Mouse (Mus musculus): ENCODE measurements around the gene Msx1. TPM values are rescaled to one million over a fixed set of nuclear protein-coding genes. Genes with fewer than 3 reads are reported as not detected.

Msx1 gene
- polyA plus RNA-seq (2012; rRNA removed), result 81.2 and 120 TPM in 2 replicates
- polyA plus RNA-seq (2014; fragmentation: Nextera tagmentation; extraction: Ambion mirVana), result 122 and 166 TPM in 2 replicates

DNA sequence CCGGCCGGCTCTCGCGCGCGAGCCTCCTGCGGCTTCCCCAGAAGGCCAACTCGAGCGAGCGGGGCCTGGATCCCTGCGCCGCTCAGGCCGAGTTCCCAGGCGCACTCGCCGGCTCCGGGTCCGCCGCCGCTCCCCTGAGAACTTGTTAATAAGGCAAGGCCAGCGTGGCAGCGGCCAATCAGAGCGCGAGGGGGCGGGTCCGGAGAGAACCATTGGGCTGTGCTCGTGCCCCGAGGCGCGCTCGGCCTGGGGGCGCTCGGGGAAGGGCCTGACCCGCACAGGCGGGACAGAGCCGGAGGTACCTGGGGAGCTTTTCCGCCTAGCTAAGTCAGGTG, at the start of gene Msx1:
TSS of gene Msx1 (minus strand) at position 123 of the 335 bp plus-strand sequence.
- peak within 1 kb of the TSS; percentile 84 for H3K4me2 ChIP-seq (replicated peaks; ENCODE audit: low read depth, low read length, severe bottlenecking)
- H3K4me1 ChIP-seq (ENCODE audit: control insufficient read depth, insufficient read depth, low read length), result peaks cover 24% of the 10 kb centered on the region
- no peaks in the 10 kb centered on the region for H3K9me3 ChIP-seq (ENCODE audit: control insufficient read depth, low read length)
- peaks cover 66% of the 10 kb centered on the region for H3K27me3 ChIP-seq (ENCODE audit: control insufficient read depth, insufficient read depth, low read length)
- peak within 1 kb of the TSS; percentile 78 for H3K27ac ChIP-seq (replicated peaks; ENCODE audit: low read depth, low read length)
- 0 out of 2 replicates have a peak, but pooled peaks have one; percentile 91 for TF ChIP-seq POLR2A (IDR thresholded peaks at IDR 0.05; ENCODE audit: borderline replicate concordance, extremely low read depth, insufficient read depth, insufficient read length)
- ATAC-seq (ENCODE audit: low FRiP score, low read depth) (peak; percentile 71), DNase-seq (ENCODE audit: low spot score) (peak; percentile 91)
- H3K9ac ChIP-seq (ENCODE audit: low read depth, low read length, severe bottlenecking), result peak within 1 kb of the TSS; percentile 81
- 0% methylated on average over 23 of the region's 37 CpGs for WGBS
- H3K36me3 ChIP-seq (ENCODE audit: control insufficient read depth, insufficient read depth, low read length), result 0 out of 2 replicates have a peak, but pooled peaks cover 3% of the 10 kb centered on the region
- peak within 1 kb of the TSS; percentile 60 for H3K4me3 ChIP-seq (replicated peaks; ENCODE audit: low read length)

GRCm38 (mm10) chr5:37865471-37865870, 41.1 kb upstream of the Msx1 start:
- WGBS, result 55% methylated on average over 6 of the region's 6 CpGs
- H3K9ac ChIP-seq (ENCODE audit: low read depth, low read length, severe bottlenecking), result no peak overlapping the region
- no peaks in the 10 kb centered on the region for H3K4me1 ChIP-seq (ENCODE audit: control insufficient read depth, insufficient read depth, low read length)
- no peak overlapping the region for H3K4me2 ChIP-seq (replicated peaks; ENCODE audit: low read depth, low read length, severe bottlenecking)
- no peaks in the 10 kb centered on the region for H3K27me3 ChIP-seq (ENCODE audit: control insufficient read depth, insufficient read depth, low read length)
- ATAC-seq (ENCODE audit: low FRiP score, low read depth) (no peak), DNase-seq (ENCODE audit: low spot score) (no peak)
- no peak overlapping the region for H3K4me3 ChIP-seq (replicated peaks; ENCODE audit: low read length)
- no peaks in the 10 kb centered on the region for H3K36me3 ChIP-seq (ENCODE audit: control insufficient read depth, insufficient read depth, low read length)
- no peak overlapping the region for H3K27ac ChIP-seq (replicated peaks; ENCODE audit: low read depth, low read length)
- no peaks in the 10 kb centered on the region for H3K9me3 ChIP-seq (ENCODE audit: control insufficient read depth, low read length)
- TF ChIP-seq POLR2A (IDR thresholded peaks at IDR 0.05; ENCODE audit: borderline replicate concordance, extremely low read depth, insufficient read depth, insufficient read length), result no peak

- no peaks in the 10 kb centered on the region for H3K36me3 ChIP-seq (ENCODE audit: control insufficient read depth, insufficient read depth, low read length)
- H3K4me2 ChIP-seq (replicated peaks; ENCODE audit: low read depth, low read length, severe bottlenecking), result no peak overlapping the region
- no peaks in the 10 kb centered on the region for H3K9me3 ChIP-seq (ENCODE audit: control insufficient read depth, low read length)
- H3K4me1 ChIP-seq (ENCODE audit: control insufficient read depth, insufficient read depth, low read length), result 0 out of 2 replicates have a peak, but pooled peaks cover 6% of the 10 kb centered on the region
- H3K4me3 ChIP-seq (replicated peaks; ENCODE audit: low read length), result no peak overlapping the region
- 90% methylated on average over 2 of the region's 2 CpGs for WGBS
- TF ChIP-seq POLR2A (IDR thresholded peaks at IDR 0.05; ENCODE audit: borderline replicate concordance, extremely low read depth, insufficient read depth, insufficient read length), result no peak
- ATAC-seq (ENCODE audit: low FRiP score, low read depth) (no peak), DNase-seq (ENCODE audit: low spot score) (no peak)
- H3K9ac ChIP-seq (ENCODE audit: low read depth, low read length, severe bottlenecking), result no peak overlapping the region
- H3K27me3 ChIP-seq (ENCODE audit: control insufficient read depth, insufficient read depth, low read length), result no peaks in the 10 kb centered on the region
- H3K27ac ChIP-seq (replicated peaks; ENCODE audit: low read depth, low read length), result no peak overlapping the region
Measured at GRCm38 (mm10) chr5:37864309-37864708, 39.9 kb upstream of the Msx1 start.

GRCm38 (mm10) chr5:37860846-37861245, 36.5 kb upstream of the Msx1 start:
- Histone ChIP-seq H3K9ac (ENCODE audit: low read depth, low read length, severe bottlenecking) (no peak overlapping the region), H3K4me2 (replicated peaks; ENCODE audit: low read depth, low read length, severe bottlenecking) (no peak overlapping the region), H3K4me3 (replicated peaks; ENCODE audit: low read length) (no peak overlapping the region), H3K4me1 (ENCODE audit: control insufficient read depth, insufficient read depth, low read length) (peaks cover 12% of the 10 kb centered on the region; the same call in 1 of the 2 replicates), H3K9me3 (ENCODE audit: control insufficient read depth, low read length) (no peaks in the 10 kb centered on the region), H3K27me3 (ENCODE audit: control insufficient read depth, insufficient read depth, low read length) (no peaks in the 10 kb centered on the region), H3K27ac (replicated peaks; ENCODE audit: low read depth, low read length) (no peak overlapping the region), H3K36me3 (ENCODE audit: control insufficient read depth, insufficient read depth, low read length) (no peaks in the 10 kb centered on the region)
- 80% methylated on average over 6 of the region's 6 CpGs for WGBS
- no peak for DNase-seq (ENCODE audit: low spot score)
- TF ChIP-seq POLR2A (IDR thresholded peaks at IDR 0.05; ENCODE audit: borderline replicate concordance, extremely low read depth, insufficient read depth, insufficient read length), result no peak
- no peak for ATAC-seq (ENCODE audit: low FRiP score, low read depth)

DNA sequence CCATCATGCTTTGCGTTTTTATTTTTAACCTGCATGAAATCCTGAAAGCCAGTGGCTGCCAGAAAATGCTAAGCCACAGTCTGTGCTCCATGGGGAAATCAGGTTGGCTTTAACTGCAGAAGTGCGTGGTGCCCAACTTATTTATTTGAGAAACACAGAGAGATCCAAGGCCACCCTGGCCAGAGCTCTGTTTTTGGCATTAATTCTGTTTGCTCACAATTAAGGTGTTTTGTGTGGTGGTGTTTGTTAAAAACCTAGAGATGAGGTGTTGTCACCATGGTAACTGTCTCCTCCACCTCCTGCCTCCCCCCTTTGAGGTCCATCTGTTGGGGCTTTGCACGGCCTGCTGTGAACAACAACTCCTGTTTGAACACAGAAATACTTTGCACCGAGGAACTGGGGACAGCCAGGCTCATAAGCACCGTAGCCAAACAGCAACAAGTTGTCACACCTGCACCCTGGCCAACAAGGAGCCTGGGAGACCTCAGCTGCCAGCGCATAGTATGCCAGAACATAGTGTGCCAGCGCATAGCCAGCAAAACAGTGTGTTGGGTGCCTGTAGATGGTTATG, 35.9 kb upstream of the Msx1 start:
- Histone ChIP-seq H3K36me3 (ENCODE audit: control insufficient read depth, insufficient read depth, low read length) (no peaks in the 10 kb centered on the region), H3K4me3 (replicated peaks; ENCODE audit: low read length) (no peak overlapping the region), H3K4me1 (ENCODE audit: control insufficient read depth, insufficient read depth, low read length) (peaks cover 12% of the 10 kb centered on the region; the same call in 1 of the 2 replicates), H3K27ac (replicated peaks; ENCODE audit: low read depth, low read length) (no peak overlapping the region), H3K9me3 (ENCODE audit: control insufficient read depth, low read length) (no peaks in the 10 kb centered on the region), H3K9ac (ENCODE audit: low read depth, low read length, severe bottlenecking) (no peak overlapping the region), H3K4me2 (replicated peaks; ENCODE audit: low read depth, low read length, severe bottlenecking) (no peak overlapping the region), H3K27me3 (ENCODE audit: control insufficient read depth, insufficient read depth, low read length) (no peaks in the 10 kb centered on the region)
- no peak for DNase-seq (ENCODE audit: low spot score)
- no peak for TF ChIP-seq POLR2A (IDR thresholded peaks at IDR 0.05; ENCODE audit: borderline replicate concordance, extremely low read depth, insufficient read depth, insufficient read length)
- ATAC-seq (ENCODE audit: low FRiP score, low read depth), result no peak
- WGBS, result 49% methylated on average over 7 of the region's 7 CpGs
